In the genomic region with DNA sequence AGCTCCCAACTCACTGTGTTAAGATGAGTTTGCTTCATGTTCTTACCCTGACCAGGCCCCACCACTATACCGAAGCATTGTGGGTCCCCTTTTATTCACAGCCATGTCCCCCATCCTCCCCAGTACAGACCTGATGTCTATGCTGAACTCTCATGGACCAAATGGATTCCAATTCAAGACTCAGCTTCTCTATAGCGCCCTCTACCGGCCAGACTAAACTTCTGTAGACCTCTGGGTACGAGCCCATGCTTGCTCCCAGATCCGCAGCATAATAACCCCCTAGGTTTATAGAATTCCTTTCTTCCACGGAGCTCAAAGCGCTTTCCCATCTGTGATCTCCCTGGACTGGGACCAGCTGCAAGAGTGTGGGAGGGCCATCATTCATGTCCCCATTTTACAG, we compare ENCODE assay signal across 1 mouse cellular context.
TF ChIP-seq lines count a peak whose summit lies in the region.

No protein-coding gene starts in this region.

TF ChIP-seq in MEL, 35 proteins besides CTCF, POLR2A, EP300 and RAD21 (continued from another document):
- no peak for TF ChIP-seq NELFE (IDR thresholded peaks at IDR 0.05; ENCODE audit: low read depth, low read length)
- no peak for TF ChIP-seq POLR2AphosphoS2 (IDR thresholded peaks at IDR 0.05; ENCODE audit: low read length)
- no peak for TF ChIP-seq RCOR1 (IDR thresholded peaks at IDR 0.05; ENCODE audit: low read depth, low read length)
- no peak for TF ChIP-seq ZNF384 (IDR thresholded peaks at IDR 0.05; ENCODE audit: low read depth, low read length)
- TF ChIP-seq MEF2A (IDR thresholded peaks at IDR 0.05; ENCODE audit: extremely low read depth, insufficient replicate concordance, low read depth, low read length, poor library complexity, severe bottlenecking): no peak
